Mouse (Mus musculus) liver, embryonic 11.5 days (tissue): Measurements from ENCODE around the gene Recql5. TPM values are rescaled to one million over a fixed set of nuclear protein-coding genes. Genes with fewer than 3 reads are reported as not detected.
A peak's percentile ranks its signal among the peaks of the same experiment; 100 is the strongest.

Experiments used
- ATAC-seq: fragments of 200-750 bp; cut with Nextera tagmentation; replicated peaks from 2 replicates; pipeline ENCODE4 v1.8.0; 2017; ENCODE audit warnings: moderate number of reproducible peaks, mild to moderate bottlenecking, moderate TSS enrichment, moderate library complexity; ENCODE audit not compliant: low FRiP score
- DNase-seq: peaks from one replicate; pipeline ENCODE4 v3.0.0-alpha.2; 2017; ENCODE audit warnings: low spot score
- H3K27ac ChIP-seq: fragments of 300-500 bp; sonication (generic); 2 replicates; pipeline ENCODE4 v1.5.1; 2014; ENCODE audit warnings: mild to moderate bottlenecking, low read depth, low read length, control low read depth
- H3K27me3 ChIP-seq: fragments of 300-500 bp; sonication (generic); replicated peaks from 2 replicates; pipeline ENCODE4 v1.6.1; 2014; ENCODE audit warnings: low read length, mixed read lengths; ENCODE audit not compliant: control insufficient read depth, insufficient read depth
- H3K36me3 ChIP-seq: fragments of 300-500 bp; sonication (generic); 2 replicates; pipeline ENCODE4 v1.6.1; 2014; ENCODE audit warnings: mild to moderate bottlenecking, low read length, moderate library complexity, mixed read lengths; ENCODE audit not compliant: control insufficient read depth, insufficient read depth
- H3K4me1 ChIP-seq: fragments of 300-500 bp; sonication (generic); replicated peaks from 2 replicates; pipeline ENCODE4 v1.6.1; 2014; ENCODE audit warnings: low read length, mixed read lengths; ENCODE audit not compliant: control insufficient read depth, insufficient read depth
- H3K4me2 ChIP-seq: fragments of 300-500 bp; sonication (generic); 2 replicates; pipeline ENCODE4 v1.6.1; 2014; ENCODE audit warnings: mild to moderate bottlenecking, control low read depth, moderate library complexity
- H3K4me3 ChIP-seq: fragments of 300-500 bp; sonication (generic); 2 replicates; pipeline ENCODE4 v1.5.1; 2014; ENCODE audit warnings: low read depth, low read length, control low read depth
- H3K9ac ChIP-seq: fragments of 300-500 bp; sonication (generic); 2 replicates; pipeline ENCODE4 v1.6.1; 2014; ENCODE audit warnings: low read depth, low read length, control low read depth
- H3K9me3 ChIP-seq: fragments of 300-500 bp; sonication (generic); 2 replicates; pipeline ENCODE4 v1.6.1; 2016; ENCODE audit warnings: low read length, inconsistent platforms, mixed read lengths; ENCODE audit not compliant: control insufficient read depth
- whole genome bisulfite sequencing: fragments of 180-500 bp; shearing (Covaris S2); extraction: QIAGEN DNeasy Blood & Tissue Kit; methylation state at CpG from one replicate; pipeline ENCODE4 v1.1.7; 2014; 5-methylcytosine and 5-hydroxymethylcytosine counted together
- polyA plus RNA-seq: library from polyadenylated mRNA; unstranded; fragments of >200 nt; fragmentation: Nextera tagmentation; extraction: Ambion mirVana; gene quantifications from 2 replicates; pipeline ENCODE4 v1.2.1, GENCODE M21; 2014

Recql5 gene
- polyA plus RNA-seq = 19.8 and 22.9 TPM in 2 replicates

- Histone ChIP-seq H3K4me1 (peaks cover 17% of the 10 kb centered on the region), H3K4me3 (peak within 1 kb of the TSS; percentile 88), H3K9ac (peak within 1 kb of the TSS; percentile 78), H3K4me2 (peak within 1 kb of the TSS; percentile 96), H3K36me3 (peaks cover under 1% of the 10 kb centered on the region; the same call in 1 of the 2 replicates), H3K27me3 (no peaks in the 10 kb centered on the region), H3K27ac (no peak within 1 kb of the TSS; the same call in 1 of the 2 replicates), H3K9me3 (no peaks in the 10 kb centered on the region)
- peak; percentile 98 for DNase-seq
- ATAC-seq = peak; percentile 98
- under 1% methylated on average over 28 of the region's 28 CpGs for WGBS
These were observed at the start of gene Recql5, which contains the start of gene Sap30bp for GRCm38 (mm10) chr11:115933108-115933746. Gene Recql5 (minus strand): TSS chr11:115933477. Gene Sap30bp (plus strand): TSS chr11:115933282.

- no peak overlapping the region for H3K27ac ChIP-seq
- no peak overlapping the region for H3K4me3 ChIP-seq
- no peak overlapping the region for H3K9ac ChIP-seq
- H3K4me2 ChIP-seq = no peak overlapping the region
- no peak for ATAC-seq
- WGBS = 90% methylated on average over 15 of the region's 15 CpGs
- no peaks in the 10 kb centered on the region for H3K4me1 ChIP-seq
- H3K36me3 ChIP-seq = no peaks in the 10 kb centered on the region
- H3K9me3 ChIP-seq = no peaks in the 10 kb centered on the region
- DNase-seq = no peak
- H3K27me3 ChIP-seq = peaks cover 15% of the 10 kb centered on the region
These were observed 49.2 kb upstream of the Recql5 start for GRCm38 (mm10) chr11:115982472-115982871.

GRCm38 (mm10) chr11:115975544-115975943 is 42.3 kb upstream of the Recql5 start:
- Histone ChIP-seq H3K36me3 (no peaks in the 10 kb centered on the region), H3K27ac (no peak overlapping the region), H3K4me2 (no peak overlapping the region), H3K4me1 (peaks cover 5% of the 10 kb centered on the region; the same call in 1 of the 2 replicates), H3K9me3 (no peaks in the 10 kb centered on the region), H3K9ac (no peak overlapping the region), H3K4me3 (peak overlapping the region; percentile 44; the same call in 1 of the 2 replicates), H3K27me3 (peaks cover 51% of the 10 kb centered on the region)
- WGBS = 43% methylated on average over 12 of the region's 12 CpGs
- ATAC-seq = no peak
- DNase-seq = no peak

- no peaks in the 10 kb centered on the region for H3K9me3 ChIP-seq
- peak overlapping the region; percentile 44 for H3K4me3 ChIP-seq
- H3K27me3 ChIP-seq = peaks cover 51% of the 10 kb centered on the region
- H3K27ac ChIP-seq = no peak overlapping the region
- H3K4me2 ChIP-seq = peak overlapping the region; percentile 69
- H3K4me1 ChIP-seq = peaks cover 5% of the 10 kb centered on the region; the same call in 1 of the 2 replicates
- 0 out of 2 replicates have a peak overlapping the region, but pooled peaks have one; percentile 39 for H3K9ac ChIP-seq
- no peak for DNase-seq
- no peaks in the 10 kb centered on the region for H3K36me3 ChIP-seq
- WGBS = 4% methylated on average over 18 of the region's 18 CpGs
- ATAC-seq = no peak
These were observed 41.8 kb upstream of the Recql5 start for GRCm38 (mm10) chr11:115975083-115975420.

DNA sequence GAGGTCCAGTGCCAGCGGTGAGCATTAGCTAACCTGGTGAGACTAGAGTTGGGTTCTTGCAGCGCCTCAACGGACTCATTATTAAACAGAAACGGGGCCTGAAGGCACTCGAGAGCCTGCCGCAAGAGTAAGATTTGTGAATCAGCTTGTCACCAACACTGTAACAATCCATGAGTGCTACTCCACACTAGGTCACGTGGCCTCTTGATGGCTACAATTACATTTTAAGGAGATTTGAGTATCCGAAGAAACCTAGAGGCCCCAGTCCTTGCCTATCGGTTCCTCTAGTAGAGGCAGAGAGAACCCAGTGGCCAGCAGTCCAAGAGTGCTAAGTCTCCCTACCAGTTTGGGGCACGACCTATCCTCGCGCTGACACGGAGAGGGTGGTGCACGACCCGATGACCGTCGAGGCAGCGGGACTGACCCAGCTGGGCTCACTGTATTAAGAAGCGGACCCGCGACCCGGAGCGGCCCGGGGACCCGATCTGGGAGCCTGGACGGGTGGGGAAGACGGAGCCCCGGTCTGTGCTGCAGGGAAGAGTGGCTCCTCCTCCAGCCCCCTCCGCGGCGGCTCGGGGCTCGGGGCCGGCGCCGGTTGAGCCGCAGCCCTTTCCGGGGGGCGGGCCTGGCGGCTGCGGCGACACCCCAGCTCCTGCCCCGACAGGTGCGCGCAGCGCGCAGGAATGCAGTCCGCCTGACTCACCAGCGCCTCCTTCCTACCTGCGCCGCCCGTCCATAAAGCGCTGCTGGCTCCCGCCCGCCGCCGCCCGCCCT is 41.2 kb upstream of the Recql5 start, which contains the start of gene Itgb4:
TSS of gene Itgb4 (plus strand) at position 401 of the 774 bp plus-strand sequence.
- Histone ChIP-seq H3K27ac (no peak within 1 kb of the TSS), H3K9ac (0 out of 2 replicates have a peak within 1 kb of the TSS, but pooled peaks have one; percentile 39), H3K4me2 (peak within 1 kb of the TSS; percentile 69), H3K27me3 (peaks cover 51% of the 10 kb centered on the region), H3K36me3 (no peaks in the 10 kb centered on the region), H3K9me3 (no peaks in the 10 kb centered on the region), H3K4me1 (peaks cover 5% of the 10 kb centered on the region; the same call in 1 of the 2 replicates), H3K4me3 (peak within 1 kb of the TSS; percentile 44)
- ATAC-seq = no peak; the same call in 1 of the 2 replicates
- no peak for DNase-seq
- 10% methylated on average over 58 of the region's 58 CpGs for WGBS

GRCm38 (mm10) chr11:115971016-115971415 is 37.7 kb upstream of the Recql5 start:
- Histone ChIP-seq H3K4me3 (no peak overlapping the region), H3K4me1 (peaks cover 5% of the 10 kb centered on the region; the same call in 1 of the 2 replicates), H3K27me3 (peaks cover 25% of the 10 kb centered on the region), H3K9me3 (no peaks in the 10 kb centered on the region), H3K9ac (no peak overlapping the region), H3K27ac (no peak overlapping the region), H3K36me3 (peaks cover 12% of the 10 kb centered on the region), H3K4me2 (no peak overlapping the region)
- no peak for DNase-seq
- 68% methylated on average over 6 of the region's 6 CpGs for WGBS
- no peak for ATAC-seq

- Histone ChIP-seq H3K27ac (no peak overlapping the region), H3K9ac (no peak overlapping the region), H3K36me3 (peaks cover 13% of the 10 kb centered on the region), H3K27me3 (peaks cover 16% of the 10 kb centered on the region), H3K4me1 (peaks cover 8% of the 10 kb centered on the region), H3K9me3 (no peaks in the 10 kb centered on the region), H3K4me3 (no peak overlapping the region), H3K4me2 (no peak overlapping the region)
- DNase-seq (no peak), ATAC-seq (no peak)
- 68% methylated on average over 15 of the region's 15 CpGs for WGBS
These were observed 36.9 kb upstream of the Recql5 start for GRCm38 (mm10) chr11:115970006-115970673.

GRCm38 (mm10) chr11:115968731-115969405 is 35.6 kb upstream of the Recql5 start:
- WGBS = 64% methylated on average over 5 of the region's 5 CpGs
- H3K27me3 ChIP-seq = peaks cover 4% of the 10 kb centered on the region
- ATAC-seq (no peak), DNase-seq (no peak)
- H3K4me3 ChIP-seq = no peak overlapping the region
- no peak overlapping the region for H3K9ac ChIP-seq
- H3K4me1 ChIP-seq = peaks cover 14% of the 10 kb centered on the region
- H3K36me3 ChIP-seq = peaks cover 25% of the 10 kb centered on the region
- no peak overlapping the region for H3K27ac ChIP-seq
- H3K9me3 ChIP-seq = no peaks in the 10 kb centered on the region
- H3K4me2 ChIP-seq = no peak overlapping the region
